Mouse (Mus musculus) lung, embryonic 15.5 days (tissue): ENCODE measurements at regions not wholly inside any gene's neighbourhood (a gene's known extent, or its start where the extent isn't known, plus 50 kb on each side); places are given as distances from the start of the nearest gene placed in this dataset.

Experiments used
- ATAC-seq: fragments of 200-750 bp; cut with Nextera tagmentation; 2 replicates; pipeline ENCODE4 v1.8.0; 2017; ENCODE audit warnings: moderate number of reproducible peaks, borderline replicate concordance; ENCODE audit not compliant: low FRiP score, low TSS enrichment; ENCODE audit errors: extremely low read depth
- H3K27ac ChIP-seq: fragments of 300-500 bp; sonication (generic); 2 replicates; pipeline ENCODE4 v1.5.1; 2015; ENCODE audit warnings: moderate library complexity, mild to moderate bottlenecking, inconsistent platforms
- H3K27me3 ChIP-seq: fragments of 300-500 bp; sonication (generic); 2 replicates; pipeline ENCODE4 v1.6.1; 2015; ENCODE audit warnings: inconsistent platforms
- H3K36me3 ChIP-seq: fragments of 300-500 bp; sonication (generic); 2 replicates; pipeline ENCODE4 v1.6.1; 2015; ENCODE audit warnings: inconsistent platforms
- H3K4me1 ChIP-seq: fragments of 300-500 bp; sonication (generic); 2 replicates; pipeline ENCODE4 v1.6.1; 2015; ENCODE audit warnings: inconsistent platforms
- H3K4me2 ChIP-seq: fragments of 300-500 bp; sonication (generic); 2 replicates; pipeline ENCODE4 v1.6.1; 2015; ENCODE audit warnings: inconsistent platforms, mild to moderate bottlenecking, moderate library complexity
- H3K4me3 ChIP-seq: fragments of 300-500 bp; sonication (generic); 2 replicates; pipeline ENCODE4 v1.5.1; 2015; ENCODE audit warnings: mild to moderate bottlenecking, inconsistent platforms
- H3K9ac ChIP-seq: fragments of 300-500 bp; sonication (generic); 2 replicates; pipeline ENCODE4 v1.6.1; 2015; ENCODE audit warnings: inconsistent platforms
- H3K9me3 ChIP-seq: fragments of 300-500 bp; sonication (generic); 2 replicates; pipeline ENCODE4 v1.6.1; 2016; ENCODE audit warnings: inconsistent platforms
- WGBS: fragments of 180-500 bp; shearing (Covaris S2); methylation state at CpG from one replicate; pipeline ENCODE4 v1.1.7; 2015; 5-methylcytosine and 5-hydroxymethylcytosine counted together

GRCm38 (mm10) chr19:44692396-44692795 lies 63.4 kb upstream of the Pax2 start:
- Histone ChIP-seq H3K27me3 (peaks cover 75% of the 10 kb centered on the region), H3K9me3 (no peaks in the 10 kb centered on the region), H3K36me3 (no peaks in the 10 kb centered on the region), H3K27ac (no peak overlapping the region), H3K4me2 (peak overlapping the region; percentile 28), H3K4me1 (peaks cover 5% of the 10 kb centered on the region), H3K4me3 (no peak overlapping the region), H3K9ac (no peak overlapping the region)
- under 1% methylated on average over 17 of the region's 17 CpGs for WGBS
- ATAC-seq = no peak

GRCm38 (mm10) chr19:44692816-44693215 lies 63.0 kb upstream of the Pax2 start:
- no peak overlapping the region for H3K4me3 ChIP-seq
- no peak overlapping the region for H3K9ac ChIP-seq
- peaks cover 76% of the 10 kb centered on the region for H3K27me3 ChIP-seq
- H3K36me3 ChIP-seq = no peaks in the 10 kb centered on the region
- H3K9me3 ChIP-seq = no peaks in the 10 kb centered on the region
- 1% methylated on average over 16 of the region's 16 CpGs for WGBS
- H3K27ac ChIP-seq = no peak overlapping the region
- ATAC-seq = no peak
- peak overlapping the region; percentile 28 for H3K4me2 ChIP-seq
- H3K4me1 ChIP-seq = peaks cover 5% of the 10 kb centered on the region

GRCm38 (mm10) chr19:44695331-44695730 lies 60.5 kb upstream of the Pax2 start:
- Histone ChIP-seq H3K4me2 (no peak overlapping the region), H3K9me3 (no peaks in the 10 kb centered on the region), H3K36me3 (no peaks in the 10 kb centered on the region), H3K27me3 (peaks cover 89% of the 10 kb centered on the region), H3K9ac (no peak overlapping the region), H3K4me3 (no peak overlapping the region), H3K4me1 (peaks cover 5% of the 10 kb centered on the region), H3K27ac (no peak overlapping the region)
- ATAC-seq = no peak
- 10% methylated on average over 3 of the region's 3 CpGs for WGBS

DNA sequence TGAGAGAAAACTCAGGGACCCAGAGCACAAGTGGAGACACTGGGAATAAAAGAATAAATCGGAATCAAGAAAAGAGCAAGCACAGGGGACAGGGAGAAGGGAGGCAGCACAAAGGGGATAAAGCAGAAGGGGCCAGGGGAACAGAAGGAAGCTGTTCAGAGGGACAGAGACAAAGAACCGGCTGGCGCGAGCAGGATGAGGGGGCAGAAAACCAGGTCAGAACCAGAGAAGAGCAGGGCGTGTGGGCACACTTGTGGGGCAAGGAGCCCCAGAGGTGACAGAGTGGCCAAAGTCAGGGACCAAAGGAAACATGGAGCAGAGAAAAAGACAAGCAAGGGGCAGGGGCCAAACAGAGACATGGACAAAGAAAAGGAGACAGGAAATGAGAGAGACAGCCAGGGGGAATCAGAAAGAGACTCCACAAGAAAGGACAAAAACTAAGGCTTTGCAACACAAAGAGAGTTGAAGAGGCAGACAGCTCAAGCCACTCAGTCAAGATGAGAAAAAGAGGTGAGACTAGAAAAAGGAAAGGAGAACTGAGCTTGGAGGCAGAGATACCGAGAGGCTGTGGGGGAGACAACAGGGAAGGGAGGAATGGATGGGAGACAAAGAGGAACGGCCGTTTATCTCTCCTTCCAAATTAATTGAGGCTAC lies 59.7 kb upstream of the Pax2 start:
- WGBS = 13% methylated on average over 8 of the region's 8 CpGs
- Histone ChIP-seq H3K27ac (no peak overlapping the region), H3K9me3 (no peaks in the 10 kb centered on the region), H3K4me1 (peaks cover 5% of the 10 kb centered on the region), H3K9ac (no peak overlapping the region), H3K27me3 (peaks cover 89% of the 10 kb centered on the region), H3K4me2 (no peak overlapping the region), H3K4me3 (no peak overlapping the region), H3K36me3 (no peaks in the 10 kb centered on the region)
- no peak for ATAC-seq

DNA sequence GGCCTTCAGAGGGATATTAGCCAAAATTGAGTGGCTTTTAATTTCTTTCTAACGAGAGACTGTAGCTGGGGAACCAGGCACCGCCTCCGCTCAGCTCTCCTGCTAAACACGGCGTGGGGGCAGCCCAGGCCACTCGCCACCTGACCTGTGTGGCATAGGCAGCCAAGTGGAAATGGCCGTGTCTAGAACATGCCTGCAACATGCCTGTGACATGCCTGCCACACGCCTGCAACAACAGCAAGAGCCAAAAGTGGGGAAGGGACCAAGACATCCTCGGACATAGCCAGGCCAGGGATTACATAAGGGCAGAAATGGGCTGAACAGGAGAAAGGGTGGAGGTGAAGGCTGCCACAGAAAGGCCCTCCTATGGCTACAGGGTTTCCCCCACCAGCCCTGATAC lies 59.1 kb upstream of the Pax2 start:
- Histone ChIP-seq H3K9me3 (no peaks in the 10 kb centered on the region), H3K4me3 (no peak overlapping the region), H3K27me3 (peaks cover 86% of the 10 kb centered on the region), H3K4me1 (peaks cover 5% of the 10 kb centered on the region), H3K9ac (no peak overlapping the region), H3K4me2 (no peak overlapping the region), H3K27ac (no peak overlapping the region), H3K36me3 (no peaks in the 10 kb centered on the region)
- no peak for ATAC-seq
- 42% methylated on average over 9 of the region's 9 CpGs for WGBS

GRCm38 (mm10) chr19:44698382-44699256 lies 57.2 kb upstream of the Pax2 start:
- Histone ChIP-seq H3K4me3 (no peak overlapping the region), H3K4me2 (no peak overlapping the region), H3K9ac (no peak overlapping the region), H3K27ac (no peak overlapping the region), H3K4me1 (no peaks in the 10 kb centered on the region), H3K9me3 (no peaks in the 10 kb centered on the region), H3K27me3 (peaks cover 77% of the 10 kb centered on the region), H3K36me3 (no peaks in the 10 kb centered on the region)
- WGBS = 18% methylated on average over 21 of the region's 21 CpGs
- no peak for ATAC-seq
